Mouse (Mus musculus) lung, postnatal 25 days (tissue): Measurements from ENCODE around the gene Pde4d.

Experiments used
- DNase-seq: peaks from one replicate; pipeline ENCODE4 v3.0.0; 2022; ENCODE audit warnings: low spot score

The Pde4d gene

GRCm38 (mm10) chr13:108490872-108491271 is 41.1 kb downstream of the Pde4d start:
- DNase-seq = no peak

GRCm38 (mm10) chr13:108492886-108493285 is 43.1 kb downstream of the Pde4d start:
- no peak for DNase-seq

GRCm38 (mm10) chr13:108494365-108494764 is 44.6 kb downstream of the Pde4d start:
- DNase-seq = no peak

GRCm38 (mm10) chr13:108497768-108498167 is 48.0 kb downstream of the Pde4d start:
- no peak for DNase-seq

GRCm38 (mm10) chr13:108498247-108498743 is 48.5 kb downstream of the Pde4d start:
- DNase-seq = peak; percentile 18

- no peak for DNase-seq
Observed at GRCm38 (mm10) chr13:108498773-108499313, 49.1 kb downstream of the Pde4d start.

GRCm38 (mm10) chr13:108501386-108501785 is 51.6 kb downstream of the Pde4d start:
- DNase-seq = no peak

- no peak for DNase-seq
Observed at GRCm38 (mm10) chr13:108524548-108524947, 74.8 kb downstream of the Pde4d start.

- DNase-seq = no peak
Observed at GRCm38 (mm10) chr13:108524969-108525368, 75.2 kb downstream of the Pde4d start.

- DNase-seq = no peak
Observed at GRCm38 (mm10) chr13:108526258-108527007, 76.7 kb downstream of the Pde4d start.

- DNase-seq = no peak
Observed at GRCm38 (mm10) chr13:108527090-108527770, 77.5 kb downstream of the Pde4d start.

- DNase-seq = no peak
Observed at GRCm38 (mm10) chr13:108528343-108528742, 78.6 kb downstream of the Pde4d start.

- no peak for DNase-seq
Observed at GRCm38 (mm10) chr13:108532875-108533274, 83.1 kb downstream of the Pde4d start.

GRCm38 (mm10) chr13:108536436-108536835 is 86.7 kb downstream of the Pde4d start:
- no peak for DNase-seq

- DNase-seq = no peak
Observed at GRCm38 (mm10) chr13:108536951-108537350, 87.2 kb downstream of the Pde4d start.

GRCm38 (mm10) chr13:108538760-108539369 is 89.1 kb downstream of the Pde4d start:
- DNase-seq = no peak

- no peak for DNase-seq
Observed at GRCm38 (mm10) chr13:108541488-108541887, 91.7 kb downstream of the Pde4d start.

- no peak for DNase-seq
Observed at GRCm38 (mm10) chr13:108542342-108542761, 92.6 kb downstream of the Pde4d start.

GRCm38 (mm10) chr13:108552288-108552687 is 102.5 kb downstream of the Pde4d start:
- no peak for DNase-seq

- DNase-seq = no peak
Observed at GRCm38 (mm10) chr13:108552995-108553394, 103.2 kb downstream of the Pde4d start.

GRCm38 (mm10) chr13:108554901-108555300 is 105.2 kb downstream of the Pde4d start:
- DNase-seq = no peak

GRCm38 (mm10) chr13:108596938-108597337 is 147.2 kb downstream of the Pde4d start:
- no peak for DNase-seq

GRCm38 (mm10) chr13:108598673-108599072 is 148.9 kb downstream of the Pde4d start:
- DNase-seq = no peak
